Mouse (Mus musculus): ENCODE measurements at regions not wholly inside any gene's neighbourhood (a gene's known extent, or its start where the extent isn't known, plus 50 kb on each side); places are given as distances from the start of the nearest gene placed in this dataset.

- no peak for DNase-seq (ENCODE audit: low spot score)
- no peak for TF ChIP-seq POLR2A (IDR thresholded peaks at IDR 0.05; ENCODE audit: borderline replicate concordance, extremely low read depth, insufficient read depth, insufficient read length)
- Histone ChIP-seq H3K9me3 (ENCODE audit: control insufficient read depth, low read length) (no peaks in the 10 kb centered on the region), H3K4me1 (ENCODE audit: control insufficient read depth, insufficient read depth, low read length) (peaks cover 5% of the 10 kb centered on the region), H3K4me2 (replicated peaks; ENCODE audit: low read depth, low read length, severe bottlenecking) (no peak overlapping the region), H3K9ac (ENCODE audit: low read depth, low read length, severe bottlenecking) (no peak overlapping the region), H3K27me3 (ENCODE audit: control insufficient read depth, insufficient read depth, low read length) (no peaks in the 10 kb centered on the region), H3K4me3 (replicated peaks; ENCODE audit: low read length) (no peak overlapping the region), H3K27ac (replicated peaks; ENCODE audit: low read depth, low read length) (no peak overlapping the region), H3K36me3 (ENCODE audit: control insufficient read depth, insufficient read depth, low read length) (no peaks in the 10 kb centered on the region)
- no peak for ATAC-seq (ENCODE audit: low FRiP score, low read depth)
- 65% methylated on average over 3 of the region's 3 CpGs for WGBS
Observed at GRCm38 (mm10) chr6:126399595-126399994, 135.6 kb downstream of the Kcna5 start.

- no peak for TF ChIP-seq POLR2A (IDR thresholded peaks at IDR 0.05; ENCODE audit: borderline replicate concordance, extremely low read depth, insufficient read depth, insufficient read length)
- no peak overlapping the region for H3K27ac ChIP-seq (replicated peaks; ENCODE audit: low read depth, low read length)
- H3K9me3 ChIP-seq (ENCODE audit: control insufficient read depth, low read length), result no peaks in the 10 kb centered on the region
- no peak for DNase-seq (ENCODE audit: low spot score)
- no peak overlapping the region for H3K9ac ChIP-seq (ENCODE audit: low read depth, low read length, severe bottlenecking)
- no peaks in the 10 kb centered on the region for H3K36me3 ChIP-seq (ENCODE audit: control insufficient read depth, insufficient read depth, low read length)
- no peak overlapping the region for H3K4me2 ChIP-seq (replicated peaks; ENCODE audit: low read depth, low read length, severe bottlenecking)
- no peak overlapping the region for H3K4me3 ChIP-seq (replicated peaks; ENCODE audit: low read length)
- H3K27me3 ChIP-seq (ENCODE audit: control insufficient read depth, insufficient read depth, low read length), result no peaks in the 10 kb centered on the region
- H3K4me1 ChIP-seq (ENCODE audit: control insufficient read depth, insufficient read depth, low read length), result peaks cover 6% of the 10 kb centered on the region
- no peak for ATAC-seq (ENCODE audit: low FRiP score, low read depth)
- WGBS, result 41% methylated on average over 2 of the region's 2 CpGs
Observed at GRCm38 (mm10) chr6:126398641-126399040, 136.6 kb downstream of the Kcna5 start.

- Histone ChIP-seq H3K9me3 (ENCODE audit: control insufficient read depth, low read length) (no peaks in the 10 kb centered on the region), H3K4me1 (ENCODE audit: control insufficient read depth, insufficient read depth, low read length) (peaks cover 6% of the 10 kb centered on the region), H3K4me3 (replicated peaks; ENCODE audit: low read length) (no peak overlapping the region), H3K27ac (replicated peaks; ENCODE audit: low read depth, low read length) (no peak overlapping the region), H3K4me2 (replicated peaks; ENCODE audit: low read depth, low read length, severe bottlenecking) (no peak overlapping the region), H3K27me3 (ENCODE audit: control insufficient read depth, insufficient read depth, low read length) (no peaks in the 10 kb centered on the region), H3K36me3 (ENCODE audit: control insufficient read depth, insufficient read depth, low read length) (no peaks in the 10 kb centered on the region), H3K9ac (ENCODE audit: low read depth, low read length, severe bottlenecking) (no peak overlapping the region)
- DNase-seq (ENCODE audit: low spot score), result no peak
- no peak for ATAC-seq (ENCODE audit: low FRiP score, low read depth)
- TF ChIP-seq POLR2A (IDR thresholded peaks at IDR 0.05; ENCODE audit: borderline replicate concordance, extremely low read depth, insufficient read depth, insufficient read length), result no peak
- WGBS, result 72% methylated on average over 3 of the region's 3 CpGs
Observed at GRCm38 (mm10) chr6:126395015-126395414, 140.2 kb downstream of the Kcna5 start.

GRCm38 (mm10) chr6:126394111-126394809, 141.0 kb downstream of the Kcna5 start:
- H3K9me3 ChIP-seq (ENCODE audit: control insufficient read depth, low read length), result no peaks in the 10 kb centered on the region
- 32% methylated on average over 7 of the region's 7 CpGs for WGBS
- no peak overlapping the region for H3K4me2 ChIP-seq (replicated peaks; ENCODE audit: low read depth, low read length, severe bottlenecking)
- DNase-seq (ENCODE audit: low spot score) (no peak), ATAC-seq (ENCODE audit: low FRiP score, low read depth) (no peak)
- H3K9ac ChIP-seq (ENCODE audit: low read depth, low read length, severe bottlenecking), result no peak overlapping the region
- TF ChIP-seq POLR2A (IDR thresholded peaks at IDR 0.05; ENCODE audit: borderline replicate concordance, extremely low read depth, insufficient read depth, insufficient read length), result no peak
- no peaks in the 10 kb centered on the region for H3K27me3 ChIP-seq (ENCODE audit: control insufficient read depth, insufficient read depth, low read length)
- no peak overlapping the region for H3K27ac ChIP-seq (replicated peaks; ENCODE audit: low read depth, low read length)
- H3K4me3 ChIP-seq (replicated peaks; ENCODE audit: low read length), result no peak overlapping the region
- no peaks in the 10 kb centered on the region for H3K36me3 ChIP-seq (ENCODE audit: control insufficient read depth, insufficient read depth, low read length)
- peaks cover 6% of the 10 kb centered on the region for H3K4me1 ChIP-seq (ENCODE audit: control insufficient read depth, insufficient read depth, low read length)

GRCm38 (mm10) chr6:126384210-126385012, 150.8 kb downstream of the Kcna5 start:
- no peaks in the 10 kb centered on the region for H3K36me3 ChIP-seq (ENCODE audit: control insufficient read depth, insufficient read depth, low read length)
- no peak overlapping the region for H3K9ac ChIP-seq (ENCODE audit: low read depth, low read length, severe bottlenecking)
- no peak overlapping the region for H3K4me2 ChIP-seq (replicated peaks; ENCODE audit: low read depth, low read length, severe bottlenecking)
- DNase-seq (ENCODE audit: low spot score), result peak; percentile 72
- TF ChIP-seq POLR2A (IDR thresholded peaks at IDR 0.05; ENCODE audit: borderline replicate concordance, extremely low read depth, insufficient read depth, insufficient read length), result no peak
- WGBS, result 53% methylated on average over 9 of the region's 9 CpGs
- H3K4me3 ChIP-seq (replicated peaks; ENCODE audit: low read length), result no peak overlapping the region
- H3K27ac ChIP-seq (replicated peaks; ENCODE audit: low read depth, low read length), result no peak overlapping the region
- H3K9me3 ChIP-seq (ENCODE audit: control insufficient read depth, low read length), result no peaks in the 10 kb centered on the region
- no peaks in the 10 kb centered on the region for H3K4me1 ChIP-seq (ENCODE audit: control insufficient read depth, insufficient read depth, low read length)
- H3K27me3 ChIP-seq (ENCODE audit: control insufficient read depth, insufficient read depth, low read length), result no peaks in the 10 kb centered on the region
- no peak; the same call in 1 of the 2 replicates for ATAC-seq (ENCODE audit: low FRiP score, low read depth)
